Mouse (Mus musculus) frontal cortex, postnatal 14 days (tissue): ENCODE measurements around the gene Slc38a6.

Experiments
- DNase-seq, 2 experiments: peaks; one replicate each; pipeline ENCODE4 v3.0.0; 2022; ENCODE audit warnings: low spot score in 2 of 2

The Slc38a6 gene

GRCm38 (mm10) chr12:73317706-73318686 lies 31.4 kb downstream of the Slc38a6 start:
- DNase-seq = no peak

GRCm38 (mm10) chr12:73324180-73324586 lies 37.6 kb downstream of the Slc38a6 start:
- DNase-seq = no peak

- no peak for DNase-seq
Observed at GRCm38 (mm10) chr12:73324742-73325141, 38.2 kb downstream of the Slc38a6 start.

- DNase-seq = no peak
Observed at GRCm38 (mm10) chr12:73325181-73325580, 38.6 kb downstream of the Slc38a6 start.

GRCm38 (mm10) chr12:73325617-73326016 lies 39.0 kb downstream of the Slc38a6 start:
- DNase-seq = no peak

GRCm38 (mm10) chr12:73327381-73327780 lies 40.8 kb downstream of the Slc38a6 start:
- DNase-seq = no peak

GRCm38 (mm10) chr12:73328448-73329167 lies 42.0 kb downstream of the Slc38a6 start:
- DNase-seq = no peak

- DNase-seq = no peak
Observed at GRCm38 (mm10) chr12:73330236-73330635, 43.7 kb downstream of the Slc38a6 start.

GRCm38 (mm10) chr12:73332701-73333100 lies 46.1 kb downstream of the Slc38a6 start:
- DNase-seq = no peak

- no peak for DNase-seq
Observed at GRCm38 (mm10) chr12:73334051-73334551, 47.5 kb downstream of the Slc38a6 start.

GRCm38 (mm10) chr12:73337127-73337526 lies 50.5 kb downstream of the Slc38a6 start:
- DNase-seq = no peak

GRCm38 (mm10) chr12:73340642-73341293 lies 54.2 kb downstream of the Slc38a6 start:
- no peak for DNase-seq

- no peak for DNase-seq
Observed at GRCm38 (mm10) chr12:73341703-73342663, 55.4 kb downstream of the Slc38a6 start.

- DNase-seq = no peak
Observed at GRCm38 (mm10) chr12:73344300-73344699, 57.7 kb downstream of the Slc38a6 start.

- no peak for DNase-seq
Observed at GRCm38 (mm10) chr12:73345157-73345556, 58.6 kb downstream of the Slc38a6 start.

GRCm38 (mm10) chr12:73347202-73347601 lies 60.6 kb downstream of the Slc38a6 start:
- no peak for DNase-seq

GRCm38 (mm10) chr12:73350466-73350865 lies 63.9 kb downstream of the Slc38a6 start:
- no peak for DNase-seq

- DNase-seq = no peak
Observed at GRCm38 (mm10) chr12:73350982-73351381, 64.4 kb downstream of the Slc38a6 start.

GRCm38 (mm10) chr12:73351746-73352145 lies 65.2 kb downstream of the Slc38a6 start:
- no peak for DNase-seq

- no peak for DNase-seq
Observed at GRCm38 (mm10) chr12:73353362-73353761, 66.8 kb downstream of the Slc38a6 start.

- DNase-seq = no peak
Observed at GRCm38 (mm10) chr12:73354521-73354920, 67.9 kb downstream of the Slc38a6 start.
